Comparison of ENCODE assay signal across 9 mouse cellular contexts in genomic region chr4:155695531-155696062, GRCm38 (mm10). TPM values are rescaled to one million over a fixed set of nuclear protein-coding genes. Genes with fewer than 3 reads are reported as not detected.
DNase-seq lines count a peak whose midpoint lies in the region; ATAC-seq and TF ChIP-seq lines count a peak whose summit lies in the region.
"Had no signal": no experiment of that assay in that cellular context is flagged by ENCODE, and none has a peak within 500 bp of the region (broad histone marks: within the 10 kb centered on the region; RNA-seq: fewer than 3 reads in every experiment).

No protein-coding gene starts in this region.

- no peak for ATAC-seq in embryonic facial prominence, embryonic 14.5 days (ENCODE audit: low read depth)
- ATAC-seq in hindbrain, embryonic 15.5 days (ENCODE audit: low FRiP score, low read depth): no peak
- no peak for ATAC-seq in neural tube, embryonic 12.5 days (ENCODE audit: low FRiP score, low read depth)

- WGBS in embryonic facial prominence, embryonic 14.5 days: 76% methylated on average over 4 of the region's 4 CpGs
- WGBS in hindbrain, embryonic 15.5 days: 80% methylated on average over 4 of the region's 4 CpGs
- 83% methylated on average over 4 of the region's 4 CpGs for WGBS in neural tube, embryonic 12.5 days

- H3K4me3 ChIP-seq in layer of hippocampus, adult 2 months: peak overlapping the region; percentile 81
- peak overlapping the region; percentile 75 for H3K4me3 ChIP-seq in embryonic facial prominence, embryonic 14.5 days (ENCODE audit: low read depth, low read length)
- H3K4me3 ChIP-seq in hindbrain, embryonic 15.5 days: peak overlapping the region; percentile 79
- peak overlapping the region; percentile 77 for H3K4me3 ChIP-seq in neural tube, embryonic 12.5 days

- peak overlapping the region; percentile 78 for H3K9ac ChIP-seq in embryonic facial prominence, embryonic 14.5 days (ENCODE audit: low read depth, low read length)
- peak overlapping the region; percentile 87 for H3K9ac ChIP-seq in hindbrain, embryonic 15.5 days
- H3K9ac ChIP-seq in neural tube, embryonic 12.5 days: peak overlapping the region; percentile 83; the same call in 1 of the 2 replicates

- TF ChIP-seq CTCF in layer of hippocampus, adult 2 months (conservative IDR thresholded peaks at IDR 0.05): no peak

- H3K36me3 ChIP-seq in embryonic facial prominence, embryonic 14.5 days (ENCODE audit: control insufficient read depth, insufficient read depth, low read length): no peaks in the 10 kb centered on the region
- no peaks in the 10 kb centered on the region for H3K36me3 ChIP-seq in hindbrain, embryonic 15.5 days
- H3K36me3 ChIP-seq in neural tube, embryonic 12.5 days: no peaks in the 10 kb centered on the region

- peaks cover 16% of the 10 kb centered on the region for H3K4me1 ChIP-seq in embryonic facial prominence, embryonic 14.5 days (ENCODE audit: control insufficient read depth, insufficient read depth, low read length)
- peaks cover 32% of the 10 kb centered on the region for H3K4me1 ChIP-seq in hindbrain, embryonic 15.5 days (replicated peaks)
- H3K4me1 ChIP-seq in neural tube, embryonic 12.5 days: peaks cover 20% of the 10 kb centered on the region

- H3K27me3 ChIP-seq in embryonic facial prominence, embryonic 14.5 days (replicated peaks; ENCODE audit: control insufficient read depth, insufficient read depth, low read length): no peaks in the 10 kb centered on the region; the same call in 1 of the 2 replicates
- no peaks in the 10 kb centered on the region for H3K27me3 ChIP-seq in hindbrain, embryonic 15.5 days
- peaks cover 21% of the 10 kb centered on the region for H3K27me3 ChIP-seq in neural tube, embryonic 12.5 days (replicated peaks)

- no peaks in the 10 kb centered on the region for H3K9me3 ChIP-seq in embryonic facial prominence, embryonic 14.5 days (ENCODE audit: control insufficient read depth, low read length)
- no peaks in the 10 kb centered on the region for H3K9me3 ChIP-seq in hindbrain, embryonic 15.5 days
- H3K9me3 ChIP-seq in neural tube, embryonic 12.5 days: no peaks in the 10 kb centered on the region

- peak overlapping the region; percentile 99 for H3K27ac ChIP-seq in layer of hippocampus, adult 2 months
- H3K27ac ChIP-seq in embryonic facial prominence, embryonic 14.5 days (replicated peaks; ENCODE audit: low read depth, low read length): no peak overlapping the region
- H3K27ac ChIP-seq in hindbrain, embryonic 15.5 days (replicated peaks): peak overlapping the region; percentile 99
- no peak overlapping the region for H3K27ac ChIP-seq in neural tube, embryonic 12.5 days

- intact Hi-C loops in gastrocnemius, postnatal 36 days (cut with DNase I): no loop called here

- peak overlapping the region; percentile 94 for H3K4me2 ChIP-seq in embryonic facial prominence, embryonic 14.5 days (ENCODE audit: low read depth, low read length)
- peak overlapping the region; percentile 96 for H3K4me2 ChIP-seq in hindbrain, embryonic 15.5 days
- peak overlapping the region; percentile 93 for H3K4me2 ChIP-seq in neural tube, embryonic 12.5 days (replicated peaks)

- DNase-seq in layer of hippocampus, adult 2 months (ENCODE audit: low spot score in 2 of 2): no peak
- no peak for DNase-seq in layer of hippocampus, adult 9-10 months (ENCODE audit: low spot score)
- no peak for DNase-seq in embryonic facial prominence, embryonic 14.5 days (ENCODE audit: low spot score)
- DNase-seq in embryo, embryonic 10.5 days (ENCODE audit: low spot score): no peak
- no peak for DNase-seq in gastrocnemius, postnatal 36 days
- no peak for DNase-seq in right cerebral cortex, adult 2 months (ENCODE audit: low spot score in 2 of 2)
- DNase-seq: thymus, postnatal 14 days had no signal

RNA-seq across cellular contexts. Expression of gene Fndc10, which starts 1.5 kb away (rescaled TPM):
- total RNA-seq in layer of hippocampus, adult 2 months (2021): 10 to 100 TPM; 26.5 to 27.9 TPM
- polyA plus RNA-seq in embryonic facial prominence, embryonic 14.5 days (2014; fragmentation: Nextera tagmentation; extraction: Ambion mirVana): 6.3 and 6.9 TPM in 2 replicates
- polyA plus RNA-seq in hindbrain, embryonic 15.5 days (2015; fragmentation: Nextera tagmentation; extraction: Ambion mirVana): 17.2 and 20.6 TPM in 2 replicates
- 10.6 and 11.6 TPM in 2 replicates for polyA plus RNA-seq in neural tube, embryonic 12.5 days (2016; fragmentation: Nextera tagmentation; extraction: Ambion mirVana)
- 1 to 10 TPM; 1.2 to 1.3 TPM for total RNA-seq in gastrocnemius, postnatal 36 days (2021)

RNA-seq across cellular contexts. Expression of gene Ssu72, which starts 9.0 kb away (rescaled TPM):
- 10 to 100 TPM; 90.9 to 92.8 TPM for total RNA-seq in layer of hippocampus, adult 2 months (2021)
- 133 and 146 TPM in 2 replicates for polyA plus RNA-seq in embryonic facial prominence, embryonic 14.5 days (2014; fragmentation: Nextera tagmentation; extraction: Ambion mirVana)
- 160 and 166 TPM in 2 replicates for polyA plus RNA-seq in hindbrain, embryonic 15.5 days (2015; fragmentation: Nextera tagmentation; extraction: Ambion mirVana)
- polyA plus RNA-seq in neural tube, embryonic 12.5 days (2016; fragmentation: Nextera tagmentation; extraction: Ambion mirVana): 151 and 160 TPM in 2 replicates
- 10 to 100 TPM; 32.3 to 34.8 TPM for total RNA-seq in gastrocnemius, postnatal 36 days (2021)

RNA-seq across cellular contexts. Expression of gene Mib2, which starts 26.6 kb away (rescaled TPM):
- total RNA-seq in layer of hippocampus, adult 2 months (2021): 100 to 1,000 TPM; 111 to 114 TPM
- 24.8 and 27.3 TPM in 2 replicates for polyA plus RNA-seq in embryonic facial prominence, embryonic 14.5 days (2014; fragmentation: Nextera tagmentation; extraction: Ambion mirVana)
- polyA plus RNA-seq in hindbrain, embryonic 15.5 days (2015; fragmentation: Nextera tagmentation; extraction: Ambion mirVana): 50.6 and 62.2 TPM in 2 replicates
- polyA plus RNA-seq in neural tube, embryonic 12.5 days (2016; fragmentation: Nextera tagmentation; extraction: Ambion mirVana): 33.8 and 38.1 TPM in 2 replicates
- total RNA-seq in gastrocnemius, postnatal 36 days (2021): 10 to 100 TPM; 13.8 to 15.2 TPM

RNA-seq across cellular contexts. Expression of gene Tmem240, which starts 39.0 kb away (rescaled TPM):
- total RNA-seq in layer of hippocampus, adult 2 months (2021): 10 to 100 TPM; 32.7 to 39.0 TPM
- 0.87 and 0.92 TPM in 2 replicates for polyA plus RNA-seq in embryonic facial prominence, embryonic 14.5 days (2014; fragmentation: Nextera tagmentation; extraction: Ambion mirVana)
- 23.8 and 27.0 TPM in 2 replicates for polyA plus RNA-seq in hindbrain, embryonic 15.5 days (2015; fragmentation: Nextera tagmentation; extraction: Ambion mirVana)
- 6.2 and 6.5 TPM in 2 replicates for polyA plus RNA-seq in neural tube, embryonic 12.5 days (2016; fragmentation: Nextera tagmentation; extraction: Ambion mirVana)
- total RNA-seq in gastrocnemius, postnatal 36 days (2021): under 1 TPM; 0.28 to 0.39 TPM

RNA-seq across cellular contexts. Expression of gene Mmp23, which starts 42.4 kb away (rescaled TPM):
- 1 to 10 TPM; 2.7 to 3.4 TPM for total RNA-seq in layer of hippocampus, adult 2 months (2021)
- 29.4 and 31.2 TPM in 2 replicates for polyA plus RNA-seq in embryonic facial prominence, embryonic 14.5 days (2014; fragmentation: Nextera tagmentation; extraction: Ambion mirVana)
- polyA plus RNA-seq in hindbrain, embryonic 15.5 days (2015; fragmentation: Nextera tagmentation; extraction: Ambion mirVana): 4.7 and 6.5 TPM in 2 replicates
- 3.9 and 4.3 TPM in 2 replicates for polyA plus RNA-seq in neural tube, embryonic 12.5 days (2016; fragmentation: Nextera tagmentation; extraction: Ambion mirVana)
- total RNA-seq in gastrocnemius, postnatal 36 days (2021): 1 to 10 TPM; 2.2 to 3.5 TPM

Comparison
In these comparisons a context has a peak if more than half of its experiments do, and no peak if none do; other contexts are left out.
1. H3K27ac ChIP-seq: peak in layer of hippocampus, adult 2 months (single experiment) and hindbrain, embryonic 15.5 days (single experiment); none in embryonic facial prominence, embryonic 14.5 days (single experiment) and neural tube, embryonic 12.5 days (single experiment).
2. Peak in every context shown above with its lines, with median percentiles within 50 percentile points of each other: H3K4me3 ChIP-seq, H3K4me2 ChIP-seq and H3K9ac ChIP-seq.